Mouse (Mus musculus) fibroblast of lung, adult 2 months (primary cell): Measurements from ENCODE around the gene Gm10912.
"Not testable (repeated sequence)": the region's sequence is repeated elsewhere in the genome, so short reads cannot be mapped to it uniquely, and the experiment has no call there.

Source experiments
- DNase-seq: peaks from one replicate; pipeline ENCODE4 v3.0.0-alpha.2; 2011; ENCODE audit warnings: low read depth

Gm10912 gene

DNA sequence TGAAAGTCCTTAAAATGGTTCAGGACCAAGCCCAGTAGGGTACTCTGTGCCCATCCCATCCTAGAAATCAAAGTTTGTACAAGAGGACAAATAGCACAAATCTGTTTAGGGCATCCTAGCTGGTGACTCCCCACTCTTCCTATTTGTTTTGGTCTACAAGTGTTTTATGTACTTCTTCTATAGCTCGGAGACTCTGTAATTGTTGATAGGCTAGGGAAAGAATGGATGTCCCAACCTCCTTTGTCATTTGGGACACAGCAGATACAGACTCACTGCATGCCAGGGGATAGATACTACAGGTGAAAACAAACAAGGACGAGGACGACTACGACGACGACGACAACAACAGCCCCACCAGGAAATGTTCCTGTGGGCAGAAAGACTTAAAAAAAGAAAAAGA lies 2.8 kb downstream of the Gm10912 start, which contains the start of gene Gm10799:
TSS of gene Gm10799 (minus strand) at position 101 of the 400 bp plus-strand sequence.
- not testable (repeated sequence) for DNase-seq

DNA sequence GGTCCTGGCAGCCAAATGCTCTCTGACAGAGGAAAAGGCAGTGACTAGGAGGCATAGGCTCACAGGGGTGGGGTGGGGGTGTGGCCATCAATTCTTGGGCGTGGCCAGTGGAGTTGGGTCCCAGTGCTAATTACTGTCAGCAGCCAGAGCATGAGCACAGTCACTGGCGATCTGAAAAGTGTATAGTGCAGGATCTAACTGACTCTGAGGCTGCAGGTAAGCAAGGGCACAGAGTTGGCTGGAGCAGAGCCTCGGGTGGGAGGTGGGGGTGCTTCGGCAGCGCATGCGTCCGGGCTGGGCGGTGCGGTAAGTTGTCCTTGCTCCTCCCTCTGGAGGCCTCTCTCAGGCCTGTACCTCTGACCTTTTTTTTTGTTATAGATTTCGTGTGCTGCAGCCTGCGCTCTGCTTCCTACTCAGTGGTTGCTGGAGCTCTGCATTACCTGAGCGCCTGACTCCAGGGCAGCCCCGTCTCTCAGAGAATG lies 4.1 kb downstream of the Gm10912 start, which contains the start of gene Cd59b:
TSS of gene Cd59b (plus strand) at position 146 of the 482 bp plus-strand sequence.
- peak; percentile 31 for DNase-seq

DNA sequence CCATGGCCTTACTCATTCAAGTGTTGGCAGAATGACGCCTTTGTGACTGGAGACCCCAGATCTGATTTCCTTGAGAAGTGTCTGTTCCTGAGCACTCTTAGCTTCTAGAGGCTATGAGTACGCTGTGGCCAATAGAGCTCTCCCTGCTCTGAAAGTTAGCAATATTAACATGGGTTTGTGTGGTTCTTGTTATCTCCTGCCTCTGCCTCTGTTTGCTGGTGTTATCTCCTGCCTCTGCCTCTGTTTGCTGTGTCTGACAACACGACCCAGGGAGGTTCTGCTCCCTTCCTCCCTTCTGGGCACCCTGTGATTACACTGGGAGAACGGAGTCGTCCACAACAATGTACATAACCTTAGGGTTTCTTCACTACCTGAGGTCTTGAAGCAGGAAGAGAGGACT lies 12.7 kb downstream of the Gm10912 start:
- not testable (repeated sequence) for DNase-seq

DNA sequence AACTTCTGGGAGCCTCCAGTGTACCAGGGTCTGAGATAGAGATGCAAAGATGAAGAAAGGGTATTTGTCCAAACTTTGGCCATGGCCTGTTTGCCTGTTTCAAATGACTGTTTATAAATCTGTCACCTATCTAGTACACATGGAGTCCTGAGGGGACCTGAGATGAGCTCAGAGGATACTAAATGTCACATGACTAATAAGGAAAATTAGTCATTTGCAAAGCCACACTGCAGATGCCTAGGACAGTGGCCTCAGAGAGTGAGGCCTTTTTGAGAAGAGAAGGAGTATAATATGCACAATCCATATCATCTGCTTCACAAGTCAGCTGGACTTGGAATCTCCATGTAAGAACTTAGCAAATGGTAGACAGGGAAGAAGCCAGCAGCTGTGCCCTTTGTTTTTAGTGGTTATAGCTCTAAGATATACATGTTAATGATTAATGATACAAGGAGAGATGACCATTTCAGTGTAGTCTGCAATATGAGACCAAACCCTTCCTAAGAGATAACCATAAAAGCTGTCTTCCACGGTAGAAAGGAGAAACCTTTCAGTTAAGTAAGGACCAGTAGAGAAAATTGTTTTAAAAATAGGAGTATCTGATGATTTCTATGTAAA lies 15.9 kb downstream of the Gm10912 start:
- DNase-seq: not testable (repeated sequence)

DNA sequence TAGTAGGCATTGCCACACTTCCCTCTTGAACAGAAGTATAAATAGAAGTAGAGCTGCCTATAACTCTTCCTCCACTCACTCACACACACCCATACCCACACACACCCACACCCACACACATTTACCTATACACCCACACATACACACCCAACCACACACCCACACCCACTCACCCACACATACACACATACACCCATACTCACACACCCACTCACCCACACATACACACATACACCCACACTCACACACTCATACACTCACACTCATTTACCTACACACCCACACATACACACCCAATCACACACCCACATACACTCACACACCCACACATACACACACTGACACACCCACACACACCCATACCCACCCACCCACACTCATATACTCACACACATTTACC lies 16.8 kb downstream of the Gm10912 start:
- no peak for DNase-seq

DNA sequence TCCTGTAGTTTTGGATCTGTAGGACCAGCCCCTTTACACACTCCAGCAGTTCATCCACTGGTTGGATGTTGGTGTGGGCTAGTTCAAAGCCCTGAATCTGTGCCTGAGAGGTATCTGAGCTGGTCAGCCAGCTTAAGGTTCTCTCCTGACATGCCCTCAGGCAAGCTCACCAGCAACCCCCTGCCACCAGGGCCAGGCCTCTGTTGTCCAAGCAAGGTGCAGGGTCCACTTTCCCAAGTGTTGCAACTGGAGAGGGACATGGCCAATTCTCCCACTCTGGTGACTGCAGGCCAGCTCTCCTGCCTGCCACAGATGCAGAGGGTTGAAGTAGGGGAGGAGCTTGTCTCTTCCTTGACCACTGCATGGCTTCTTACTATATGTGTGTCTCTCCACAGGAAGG lies 18.4 kb downstream of the Gm10912 start:
- DNase-seq: not testable (repeated sequence)

DNA sequence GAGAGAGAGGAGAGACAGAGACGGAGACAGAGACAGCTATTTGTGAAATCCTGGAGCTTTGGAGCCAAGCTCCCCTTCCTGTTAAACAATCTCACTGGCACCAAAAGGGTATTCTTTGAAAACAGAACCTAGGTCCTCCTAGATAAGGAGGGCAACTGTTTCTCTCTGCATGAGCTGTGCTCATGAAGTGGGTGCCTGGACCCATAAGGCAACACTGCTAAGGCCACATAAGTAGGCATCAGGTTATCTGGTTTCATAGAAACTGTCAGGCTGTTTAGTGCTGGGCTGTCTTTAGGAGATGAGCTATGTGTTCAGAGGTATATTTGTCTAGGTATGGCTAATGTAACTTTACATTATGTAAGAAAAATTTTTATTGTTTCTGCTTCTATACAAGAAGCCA lies 21.9 kb downstream of the Gm10912 start:
- DNase-seq: not testable (repeated sequence)

DNA sequence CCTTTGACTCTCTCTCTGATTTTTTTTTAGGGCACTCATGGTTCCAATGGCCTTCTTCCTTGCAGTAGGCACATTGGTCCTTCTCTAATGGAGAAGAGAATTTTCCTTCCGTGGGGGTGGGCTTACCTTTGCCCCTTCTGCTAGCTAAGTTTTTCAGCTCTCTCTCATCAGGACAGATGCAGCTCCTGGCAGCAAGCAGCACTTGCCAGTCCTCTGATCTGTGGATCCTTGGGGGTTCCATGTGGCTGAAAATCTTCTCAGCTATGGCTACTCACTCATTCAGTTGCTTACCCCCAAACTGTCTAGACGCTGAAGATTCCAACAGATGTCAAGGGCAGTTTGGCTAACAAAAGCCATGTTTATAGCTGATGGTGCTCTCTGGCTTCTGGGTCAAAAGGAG lies 27.7 kb downstream of the Gm10912 start:
- DNase-seq: no peak

DNA sequence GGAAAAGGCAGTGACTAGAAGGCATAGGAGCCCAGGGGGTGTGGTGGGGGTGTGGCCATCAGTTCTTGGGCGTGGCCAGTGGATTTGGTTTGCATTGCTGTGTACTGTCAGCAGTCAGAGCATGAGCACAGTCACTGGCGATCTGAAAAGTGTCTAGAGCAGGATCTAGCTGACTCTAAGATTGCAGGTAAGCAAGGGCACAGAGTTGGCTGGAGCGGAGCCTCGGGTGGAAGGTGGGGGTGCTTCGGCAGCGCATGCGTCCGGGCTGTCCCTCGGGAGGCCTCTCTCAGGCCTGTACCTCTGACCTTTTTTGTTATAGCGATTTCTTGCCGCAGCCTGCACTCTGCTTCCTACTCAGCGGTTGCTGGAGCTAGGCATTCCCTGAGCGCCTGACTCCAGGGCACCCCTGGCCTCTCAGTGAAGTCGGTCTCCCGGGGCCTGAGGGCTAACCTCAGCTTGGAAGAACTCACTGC lies 30.2 kb downstream of the Gm10912 start, which contains the start of gene Cd59a:
TSS of gene Cd59a (plus strand) at position 61 of the 473 bp plus-strand sequence.
- DNase-seq: peak; percentile 53

DNA sequence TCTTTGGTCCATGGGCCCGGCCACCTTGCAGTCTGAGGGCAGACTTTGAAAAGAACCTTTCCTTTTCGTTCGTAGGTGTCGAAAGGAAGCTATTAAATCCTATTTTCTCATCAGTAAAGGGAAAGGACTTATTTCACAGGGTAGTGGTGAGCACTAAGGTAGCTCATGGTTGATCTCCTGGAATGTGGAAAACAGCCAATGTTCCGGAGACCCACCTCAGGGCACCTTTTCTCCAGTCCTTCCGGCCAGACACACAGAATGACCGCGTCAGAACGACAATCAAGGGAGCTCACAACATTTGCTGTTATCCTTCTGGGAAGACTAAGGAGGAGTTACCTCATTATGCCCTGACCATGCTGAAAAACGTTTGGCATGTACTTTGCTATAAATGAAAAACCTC lies 30.6 kb downstream of the Gm10912 start:
- DNase-seq: no peak

DNA sequence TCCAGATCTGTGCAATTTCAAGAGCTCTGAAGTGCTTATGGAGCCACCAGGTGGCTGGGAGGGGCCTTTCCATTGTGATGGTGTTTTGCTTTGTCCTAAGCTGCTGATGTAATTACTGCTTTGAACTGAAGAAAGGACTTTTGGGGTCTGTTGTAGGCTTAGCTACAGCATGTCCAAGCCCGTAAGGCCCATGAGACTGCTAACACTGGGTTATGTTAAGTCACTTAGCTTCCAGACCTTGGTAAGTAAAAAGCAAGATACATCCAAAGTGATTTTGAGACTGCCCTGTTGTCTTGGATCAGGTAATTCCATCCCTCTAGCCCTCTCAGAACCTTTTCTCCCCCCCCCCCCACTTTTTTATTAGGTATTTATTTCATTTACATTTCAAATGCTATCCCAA lies 31.2 kb downstream of the Gm10912 start:
- not testable (repeated sequence) for DNase-seq

DNA sequence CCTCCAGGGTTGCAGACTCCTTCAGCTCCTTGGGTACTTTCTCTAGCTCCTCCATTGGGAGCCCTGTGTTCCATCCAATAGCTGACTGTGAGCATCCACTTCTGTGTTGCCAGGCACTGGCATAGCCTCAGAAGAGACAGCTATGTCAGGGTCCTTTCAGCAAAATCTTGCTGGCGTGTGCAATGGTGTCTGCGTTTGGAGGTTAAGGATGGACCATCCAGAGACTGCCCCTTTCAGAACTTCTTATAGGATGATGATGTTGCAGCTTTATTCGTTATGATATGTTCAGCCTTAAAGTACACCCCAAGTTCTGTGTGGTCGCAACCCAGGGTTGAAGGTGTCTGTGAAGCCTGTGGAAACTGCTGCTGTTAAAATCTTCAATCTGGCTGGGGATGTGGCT lies 31.8 kb downstream of the Gm10912 start:
- not testable (repeated sequence) for DNase-seq

DNA sequence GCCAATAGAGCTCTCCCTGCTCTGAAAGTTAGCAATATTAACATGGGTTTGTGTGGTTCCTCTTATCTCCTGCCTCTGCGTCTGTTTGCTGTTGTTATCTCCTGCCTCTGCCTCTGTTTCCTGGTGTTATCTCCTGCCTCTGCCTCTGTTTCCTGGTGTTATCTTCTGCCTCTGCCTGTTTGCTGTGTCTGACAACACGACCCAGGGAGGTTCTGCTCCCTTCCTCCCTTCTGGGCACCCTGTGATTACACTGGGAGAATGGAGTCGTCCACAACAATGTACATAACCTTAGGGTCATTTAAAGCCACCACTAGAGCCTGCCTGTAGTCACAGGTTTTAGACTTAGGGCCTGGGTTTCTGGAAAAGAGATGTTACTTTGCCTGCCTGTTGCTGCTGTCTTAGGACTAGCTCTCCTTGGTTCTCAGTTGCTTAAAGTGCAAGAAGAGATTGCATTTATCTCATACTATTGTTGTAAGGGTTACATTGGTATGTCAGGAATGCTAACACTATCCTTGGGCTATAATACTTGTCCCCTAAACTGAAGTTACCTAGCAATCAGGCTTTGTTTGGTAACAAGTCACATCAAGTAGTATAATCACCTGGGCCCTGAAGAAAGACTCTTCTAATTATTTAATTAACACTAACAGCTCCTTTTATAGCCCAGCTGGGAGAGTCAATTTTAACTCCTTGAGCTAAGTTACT lies 33.1 kb downstream of the Gm10912 start:
- DNase-seq: no peak

DNA sequence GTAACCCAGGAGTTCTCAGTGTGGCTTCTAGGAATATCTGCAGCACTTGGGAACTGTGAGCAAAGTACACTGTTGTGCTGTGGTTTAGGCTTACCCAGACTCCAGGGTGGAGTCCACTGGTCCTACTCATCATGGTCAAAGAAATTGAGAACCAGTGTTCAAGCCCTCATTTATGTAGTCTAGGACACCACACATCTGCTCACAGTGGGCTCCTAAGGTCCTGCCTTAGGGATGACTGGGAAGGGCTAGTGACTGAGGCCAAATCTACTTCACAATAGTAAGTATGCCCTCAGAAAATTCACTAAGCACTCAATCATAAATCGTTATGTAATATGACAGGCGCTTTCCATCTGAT lies 33.6 kb downstream of the Gm10912 start:
- no peak for DNase-seq

DNA sequence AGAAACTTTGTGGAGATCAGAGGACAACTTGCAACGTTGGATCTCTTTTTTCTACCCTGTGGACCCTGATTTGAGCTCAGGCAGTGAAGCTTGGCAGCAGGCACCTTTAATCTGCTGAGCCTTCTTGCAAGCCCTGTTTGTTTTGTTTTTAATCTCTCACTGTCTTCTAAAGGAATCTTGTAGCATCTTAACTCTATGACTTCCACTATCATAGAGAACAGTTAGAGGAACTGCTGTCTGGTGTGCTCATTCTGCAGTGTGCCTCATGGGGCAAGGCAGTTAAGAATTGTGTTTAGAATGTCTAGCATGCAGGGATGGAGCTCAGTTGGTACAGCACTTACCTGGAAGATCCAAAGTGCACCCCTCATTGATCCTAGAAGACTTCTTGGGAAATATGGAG lies 34.3 kb downstream of the Gm10912 start:
- DNase-seq: no peak

DNA sequence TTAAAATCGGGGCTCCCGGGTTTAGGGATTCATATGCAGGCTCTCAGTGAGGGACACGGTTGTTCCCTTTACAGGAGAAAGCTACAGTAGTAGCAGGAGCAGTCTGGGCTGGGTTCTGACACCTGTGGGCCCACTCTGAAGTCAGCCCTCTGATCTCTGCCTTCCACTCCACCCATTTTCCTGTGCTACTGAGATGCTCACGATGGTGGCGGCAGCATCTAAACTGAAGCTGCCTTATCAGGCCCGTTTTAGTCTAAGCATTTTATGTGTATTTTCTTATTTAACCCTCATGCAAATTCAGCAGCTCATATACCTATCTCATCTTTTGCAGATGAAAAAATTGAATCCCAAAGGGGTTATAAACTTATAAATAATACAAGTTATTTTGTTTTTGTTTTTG lies 39.2 kb downstream of the Gm10912 start:
- DNase-seq: no peak

DNA sequence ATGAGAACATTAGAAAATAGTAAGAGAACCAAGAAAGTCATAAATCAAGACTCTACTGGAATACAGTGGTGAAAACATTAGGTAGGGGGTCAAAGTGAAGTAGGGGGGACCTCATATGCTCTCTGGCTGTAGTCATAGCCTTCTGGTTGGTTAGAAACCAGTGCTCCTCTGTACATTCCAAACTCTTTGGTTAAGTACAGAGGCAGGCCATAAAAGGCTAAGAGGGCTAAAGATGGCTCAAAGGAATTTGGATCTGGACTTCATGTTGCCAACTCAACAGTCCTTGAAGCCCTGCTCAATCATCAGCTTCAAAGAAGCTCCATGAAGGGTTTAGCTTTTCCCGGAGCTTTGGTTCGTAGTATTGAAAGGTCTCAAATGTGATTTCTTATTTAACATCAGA lies 43.4 kb downstream of the Gm10912 start:
- DNase-seq: not testable (repeated sequence)

DNA sequence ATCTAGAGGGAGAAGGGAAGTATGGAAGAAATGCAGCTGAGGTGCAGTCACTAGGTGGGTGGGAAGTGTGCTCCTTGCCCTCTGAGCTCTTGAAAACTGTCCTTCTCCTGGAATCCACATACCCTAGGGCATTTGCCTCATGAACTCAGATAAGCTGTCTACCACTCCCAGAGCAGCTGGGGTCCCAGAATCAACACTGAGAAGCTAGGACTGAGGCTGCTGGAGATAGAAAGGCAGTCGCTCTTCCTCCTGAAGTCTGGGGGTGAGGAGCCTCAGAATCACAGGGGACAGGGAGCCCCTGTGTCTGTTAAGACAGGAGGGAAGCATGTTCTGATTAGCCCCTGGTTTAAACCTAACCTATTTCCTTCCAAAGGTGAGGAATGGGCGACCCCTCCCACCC lies 43.9 kb downstream of the Gm10912 start:
- no peak for DNase-seq

DNA sequence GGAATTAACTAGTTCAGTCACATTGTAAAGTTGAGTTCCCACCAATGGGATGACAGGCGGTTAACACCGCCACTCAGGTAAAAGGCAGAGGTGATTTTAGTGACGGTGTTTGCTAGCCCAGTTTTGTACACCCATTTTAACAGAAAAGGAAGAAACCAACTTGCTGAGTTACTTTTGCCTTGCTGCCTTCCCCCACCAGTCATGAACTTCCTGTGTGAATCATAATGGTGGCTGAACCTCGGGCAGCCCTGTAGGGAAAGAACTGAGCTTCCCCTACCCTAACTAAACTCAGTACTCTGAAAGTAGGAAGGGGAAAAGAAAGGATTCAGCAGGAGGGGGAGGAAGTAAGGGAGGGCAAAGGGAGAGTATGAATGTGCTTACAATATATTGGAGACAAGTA lies 44.4 kb downstream of the Gm10912 start:
- no peak for DNase-seq

DNA sequence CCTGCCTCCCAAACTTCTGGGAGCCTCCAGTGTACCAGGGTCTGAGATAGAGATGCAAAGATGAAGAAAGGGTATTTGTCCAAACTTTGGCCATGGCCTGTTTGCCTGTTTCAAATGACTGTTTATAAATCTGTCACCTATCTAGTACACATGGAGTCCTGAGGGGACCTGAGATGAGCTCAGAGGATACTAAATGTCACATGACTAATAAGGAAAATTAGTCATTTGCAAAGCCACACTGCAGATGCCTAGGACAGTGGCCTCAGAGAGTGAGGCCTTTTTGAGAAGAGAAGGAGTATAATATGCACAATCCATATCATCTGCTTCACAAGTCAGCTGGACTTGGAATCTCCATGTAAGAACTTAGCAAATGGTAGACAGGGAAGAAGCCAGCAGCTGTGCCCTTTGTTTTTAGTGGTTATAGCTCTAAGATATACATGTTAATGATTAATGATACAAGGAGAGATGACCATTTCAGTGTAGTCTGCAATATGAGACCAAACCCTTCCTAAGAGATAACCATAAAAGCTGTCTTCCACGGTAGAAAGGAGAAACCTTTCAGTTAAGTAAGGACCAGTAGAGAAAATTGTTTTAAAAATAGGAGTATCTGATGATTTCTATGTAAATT lies 45.7 kb downstream of the Gm10912 start:
- DNase-seq: not testable (repeated sequence)

DNA sequence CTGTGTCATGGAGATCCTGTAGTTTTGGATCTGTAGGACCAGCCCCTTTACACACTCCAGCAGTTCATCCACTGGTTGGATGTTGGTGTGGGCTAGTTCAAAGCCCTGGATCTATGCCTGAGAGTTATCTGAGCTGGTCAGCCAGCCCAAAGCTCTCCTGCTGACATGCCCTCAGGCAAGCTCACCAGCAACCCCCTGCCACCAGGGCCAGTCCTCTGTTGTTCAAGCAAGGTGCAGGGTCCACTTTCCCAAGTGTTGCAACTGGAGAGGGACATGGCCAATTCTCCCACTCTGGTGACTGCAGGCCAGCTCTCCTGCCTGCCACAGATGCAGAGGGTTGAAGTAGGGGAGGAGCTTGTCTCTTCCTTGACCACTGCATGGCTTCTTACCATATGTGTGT lies 47.9 kb downstream of the Gm10912 start:
- DNase-seq: not testable (repeated sequence)

DNA sequence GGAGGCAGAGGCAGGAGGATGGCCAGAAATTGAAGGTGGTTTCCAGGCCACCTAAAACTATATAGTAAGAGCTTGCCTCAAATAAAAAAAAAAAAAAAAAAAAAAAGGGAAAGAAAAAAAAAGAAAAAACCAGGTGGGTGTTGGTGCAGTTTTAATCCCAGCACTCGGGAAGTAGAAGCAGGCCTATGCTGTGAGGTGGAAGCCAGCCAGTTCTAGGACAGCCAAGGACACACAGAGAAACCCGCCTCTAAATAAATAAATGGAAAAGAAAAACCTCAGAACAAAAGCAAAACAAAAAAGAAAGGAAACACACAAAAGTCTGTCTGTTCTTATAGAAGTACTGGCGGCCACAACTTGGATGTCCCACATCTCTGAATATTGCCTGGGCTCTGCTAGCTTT lies 49.3 kb downstream of the Gm10912 start:
- no peak for DNase-seq
